Mouse (Mus musculus) stomach, postnatal 0 days (tissue): Measurements from ENCODE around the gene Upk2. TPM values are rescaled to one million over a fixed set of nuclear protein-coding genes. Genes with fewer than 3 reads are reported as not detected.
A peak's percentile ranks its signal among the peaks of the same experiment; 100 is the strongest.

Experiments
- ATAC-seq: fragments of 200-750 bp; cut with Nextera tagmentation; 2 replicates; pipeline ENCODE4 v1.8.0; 2017; ENCODE audit not compliant: low FRiP score, low TSS enrichment
- DNase-seq: peaks from one replicate; pipeline ENCODE4 v3.0.0-alpha.2; 2016; ENCODE audit warnings: low spot score
- H3K27ac ChIP-seq: fragments of 300-500 bp; sonication (generic); replicated peaks from 2 replicates; pipeline ENCODE4 v1.5.1; 2014; ENCODE audit warnings: mild to moderate bottlenecking, control low read depth
- H3K27me3 ChIP-seq: fragments of 300-500 bp; sonication (generic); 2 replicates; pipeline ENCODE4 v1.6.1; 2014; ENCODE audit warnings: low read length; ENCODE audit not compliant: control insufficient read depth, insufficient read depth
- H3K36me3 ChIP-seq: fragments of 300-500 bp; sonication (generic); 2 replicates; pipeline ENCODE4 v1.6.1; 2014; ENCODE audit warnings: low read length, mixed read lengths; ENCODE audit not compliant: control insufficient read depth, insufficient read depth
- H3K4me1 ChIP-seq: fragments of 300-500 bp; sonication (generic); replicated peaks from 2 replicates; pipeline ENCODE4 v1.6.1; 2014; ENCODE audit warnings: antibody characterized with exemption; ENCODE audit not compliant: control insufficient read depth, insufficient read depth
- H3K4me2 ChIP-seq: fragments of 300-500 bp; sonication (generic); replicated peaks from 2 replicates; pipeline ENCODE4 v1.6.1; 2014; ENCODE audit warnings: low read depth, mild to moderate bottlenecking, control low read depth, moderate library complexity
- H3K4me3 ChIP-seq: fragments of 300-500 bp; sonication (generic); 2 replicates; pipeline ENCODE4 v1.5.1; 2014; ENCODE audit warnings: low read depth, low read length, control low read depth
- H3K9ac ChIP-seq: fragments of 300-500 bp; sonication (generic); 2 replicates; pipeline ENCODE4 v1.6.1; 2014; ENCODE audit warnings: mild to moderate bottlenecking, low read length, control low read depth, mixed read lengths
- H3K9me3 ChIP-seq: fragments of 300-500 bp; sonication (generic); 2 replicates; pipeline ENCODE4 v1.6.1; 2016; ENCODE audit warnings: low read length; ENCODE audit not compliant: control insufficient read depth
- CTCF ChIP-seq: IDR thresholded peaks from 2 replicates; pipeline ENCODE4 v1.5.1; 2016; ENCODE audit warnings: antibody characterized with exemption, low read depth, mild to moderate bottlenecking, moderate library complexity
- EP300 ChIP-seq: optimal IDR thresholded peaks from 2 replicates; pipeline ENCODE3; 2016; ENCODE audit warnings: antibody characterized with exemption
- WGBS: fragments of 180-500 bp; shearing (Covaris S2); extraction: QIAGEN DNeasy Blood & Tissue Kit; methylation state at CpG from one replicate; pipeline ENCODE4 v1.1.7; 2014; 5-methylcytosine and 5-hydroxymethylcytosine counted together
- polyA plus RNA-seq: library from polyadenylated mRNA; unstranded; fragments of >200 nt; fragmentation: Nextera tagmentation; extraction: Ambion mirVana; gene quantifications from 2 replicates; pipeline ENCODE4 v1.2.1, GENCODE M21; 2015

Upk2 gene
- polyA plus RNA-seq, 1 experiment from 2014 or later = 5.4 TPM

DNA sequence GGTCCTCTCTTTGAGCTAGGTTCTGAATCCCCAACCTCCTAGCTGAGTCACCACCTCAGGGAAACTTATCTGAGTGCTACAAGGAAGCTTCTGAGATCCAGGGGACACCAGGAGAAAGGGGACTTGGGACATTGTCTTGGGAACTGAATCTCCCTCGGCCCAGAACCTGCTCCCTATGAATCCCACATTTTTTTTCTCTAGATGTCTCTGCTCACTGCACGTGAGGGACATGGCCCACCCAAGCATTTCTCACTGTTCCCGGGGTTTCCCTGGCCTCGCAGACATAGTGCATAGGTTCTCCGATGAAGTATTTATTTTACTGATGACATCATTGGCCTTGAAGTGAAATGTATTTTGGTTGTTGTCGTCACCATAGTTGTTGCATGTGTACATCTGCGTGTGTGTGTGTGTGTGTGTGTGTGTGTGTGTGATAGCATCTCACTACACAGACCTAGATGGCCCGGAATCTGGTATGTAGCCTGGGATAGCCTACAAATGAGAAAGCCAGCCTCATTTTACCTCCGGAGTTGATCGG lies 41.1 kb upstream of the Upk2 start:
- H3K36me3 ChIP-seq = no peaks in the 10 kb centered on the region
- no peak overlapping the region for H3K4me3 ChIP-seq
- DNase-seq = peak; percentile 33
- H3K27ac ChIP-seq = peak overlapping the region; percentile 95
- H3K27me3 ChIP-seq = no peaks in the 10 kb centered on the region
- no peak overlapping the region for H3K9ac ChIP-seq
- peaks cover 44% of the 10 kb centered on the region for H3K4me1 ChIP-seq
- H3K4me2 ChIP-seq = no peak overlapping the region
- 59% methylated on average over 10 of the region's 10 CpGs for whole genome bisulfite sequencing
- ATAC-seq = no peak
- H3K9me3 ChIP-seq = no peaks in the 10 kb centered on the region
- TF ChIP-seq EP300 (no peak), CTCF (no peak)

DNA sequence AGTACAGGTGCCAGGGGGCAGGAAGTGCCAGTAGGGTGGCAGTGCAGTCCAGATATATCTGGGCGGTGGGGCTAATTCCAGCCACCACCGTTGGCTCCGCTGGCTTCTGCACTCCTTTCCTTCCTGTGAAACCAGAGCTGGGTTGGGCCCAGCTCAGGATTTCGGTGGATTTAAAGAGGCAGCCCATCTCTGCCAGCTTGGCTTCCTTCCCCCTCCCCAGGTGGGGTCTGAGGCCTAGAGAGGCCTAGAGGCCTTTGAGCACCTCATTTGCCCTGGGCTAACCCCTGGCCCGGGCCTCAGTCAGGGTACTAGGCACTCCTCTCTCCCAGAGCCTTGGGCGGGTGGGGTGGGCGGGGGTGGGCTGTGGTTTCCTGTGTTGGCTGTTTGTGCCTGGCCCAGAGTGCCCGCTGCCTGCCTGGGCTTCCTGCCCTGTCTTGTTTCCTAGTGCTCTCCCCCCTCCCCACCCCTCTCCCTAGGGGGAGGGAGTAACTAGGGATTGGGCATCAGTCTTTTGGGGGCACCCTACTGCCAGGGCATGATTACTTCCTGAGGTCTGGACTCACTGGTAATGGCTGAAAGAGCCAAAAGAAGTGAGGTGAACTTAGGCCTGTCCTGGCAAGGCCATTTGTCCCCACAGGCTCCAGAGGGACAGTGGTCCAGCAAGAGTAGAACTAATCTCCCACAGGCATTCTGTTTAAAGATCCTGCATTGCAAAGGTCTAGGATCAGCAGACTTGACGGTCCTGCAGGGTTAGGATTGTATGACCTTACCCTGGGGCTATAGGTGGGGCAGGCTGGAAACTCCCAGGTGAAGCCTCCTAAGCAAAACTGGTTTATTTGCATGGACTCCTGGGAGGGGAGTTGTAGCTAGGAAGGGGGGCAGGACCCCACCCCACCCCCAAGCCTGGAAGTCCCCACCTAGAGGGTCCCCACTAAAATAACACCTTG lies 40.4 kb upstream of the Upk2 start:
- Histone ChIP-seq H3K9ac (peak overlapping the region; percentile 53), H3K27ac (peak overlapping the region; percentile 95), H3K9me3 (no peaks in the 10 kb centered on the region), H3K4me2 (peak overlapping the region; percentile 34), H3K4me1 (peaks cover 48% of the 10 kb centered on the region), H3K36me3 (no peaks in the 10 kb centered on the region), H3K27me3 (no peaks in the 10 kb centered on the region), H3K4me3 (0 out of 2 replicates have a peak overlapping the region, but pooled peaks have one; percentile 2)
- ATAC-seq (no peak), DNase-seq (peak; percentile 41)
- TF ChIP-seq EP300 = no peak
- no peak for TF ChIP-seq CTCF
- WGBS = 19% methylated on average over 9 of the region's 9 CpGs

DNA sequence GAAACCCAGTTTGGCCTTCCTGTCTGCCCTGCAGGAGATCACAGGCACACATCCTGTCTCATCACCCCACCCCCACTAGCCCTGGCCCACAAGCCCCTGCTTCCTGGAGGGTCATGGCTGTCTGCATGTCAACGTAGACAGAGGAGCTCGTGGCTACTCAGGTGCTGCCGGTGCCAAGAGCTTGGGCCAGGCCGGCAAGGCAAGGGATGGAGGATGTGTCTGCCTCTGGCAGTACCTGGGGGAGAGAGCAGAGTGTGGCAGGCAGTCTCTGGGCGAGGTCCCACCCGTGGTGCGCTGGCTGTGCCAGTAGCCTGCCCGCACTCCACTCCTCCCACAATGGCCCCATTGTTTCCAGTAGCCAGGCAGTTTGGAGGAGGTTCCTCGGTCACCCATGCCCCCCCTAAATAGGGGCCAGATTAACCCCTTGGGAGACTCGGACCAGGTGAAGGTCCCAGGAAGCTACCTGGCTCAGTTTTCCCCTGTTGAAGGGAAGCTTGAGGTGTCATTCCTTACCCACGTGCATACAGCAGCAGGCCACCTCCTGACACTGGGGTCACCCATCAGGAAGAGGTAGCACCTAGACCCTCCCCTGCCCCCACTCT lies 39.6 kb upstream of the Upk2 start:
- H3K4me1 ChIP-seq = peaks cover 49% of the 10 kb centered on the region
- H3K9ac ChIP-seq = peak overlapping the region; percentile 53

DNA sequence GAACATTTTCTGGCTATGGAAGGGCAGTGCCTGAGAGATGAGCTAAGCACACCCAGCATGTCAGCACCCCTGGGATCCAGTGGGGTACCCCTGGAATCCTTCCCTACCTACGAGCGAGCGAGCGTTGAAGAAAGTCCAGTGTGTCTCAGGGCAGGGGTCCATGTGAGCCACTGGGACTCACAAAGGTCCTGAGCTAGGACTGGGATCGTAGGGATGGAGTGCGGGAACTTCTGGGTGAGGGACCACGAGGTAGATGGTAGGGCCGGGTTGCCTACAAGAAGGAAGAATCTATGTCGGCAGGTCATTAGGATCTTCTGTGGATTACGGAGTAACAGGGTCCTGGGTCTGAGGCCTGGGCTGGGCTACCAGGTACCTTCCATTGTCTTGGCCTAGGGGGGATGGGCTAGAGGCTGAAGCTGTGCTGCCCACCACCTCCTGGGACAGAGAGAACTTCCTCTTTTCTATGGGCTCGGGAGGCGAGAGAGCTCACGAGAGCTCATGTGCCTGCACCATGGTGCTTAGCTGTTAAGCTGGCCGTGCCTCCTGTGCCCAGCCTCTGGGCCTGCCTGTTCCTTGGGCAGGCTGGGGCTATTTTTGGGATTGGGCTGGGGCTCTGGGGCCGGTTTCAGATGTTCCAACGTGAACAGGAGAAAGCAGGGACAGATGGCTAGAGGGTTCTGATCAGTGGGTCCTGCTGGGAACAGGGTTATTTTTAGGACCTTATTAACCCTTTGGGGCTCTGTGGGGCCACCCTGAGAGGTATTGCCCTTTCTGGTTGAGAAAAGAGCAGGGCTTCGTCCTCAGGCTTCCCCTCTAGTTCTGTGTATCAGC lies 38.1 kb upstream of the Upk2 start:
- peaks cover 55% of the 10 kb centered on the region for H3K4me1 ChIP-seq
- H3K27me3 ChIP-seq = no peaks in the 10 kb centered on the region
- DNase-seq (no peak), ATAC-seq (no peak)
- H3K4me3 ChIP-seq = no peak overlapping the region
- H3K36me3 ChIP-seq = no peaks in the 10 kb centered on the region
- H3K27ac ChIP-seq = peak overlapping the region; percentile 95
- H3K9me3 ChIP-seq = no peaks in the 10 kb centered on the region
- WGBS = 64% methylated on average over 17 of the region's 17 CpGs
- 0 out of 2 replicates have a peak overlapping the region, but pooled peaks have one; percentile 20 for H3K4me2 ChIP-seq
- TF ChIP-seq EP300 = no peak
- TF ChIP-seq CTCF = no peak
- no peak overlapping the region; the same call in none of the 2 replicates for H3K9ac ChIP-seq

More for the DNA sequence above, 39.6 kb upstream of the Upk2 start:
- ATAC-seq (peak; percentile 19), DNase-seq (peak; percentile 76)
- H3K4me3 ChIP-seq = 0 out of 2 replicates have a peak overlapping the region, but pooled peaks have one; percentile 2
- peak overlapping the region; percentile 34 for H3K4me2 ChIP-seq
- H3K9me3 ChIP-seq = no peaks in the 10 kb centered on the region
- no peaks in the 10 kb centered on the region for H3K27me3 ChIP-seq
- H3K36me3 ChIP-seq = no peaks in the 10 kb centered on the region
- TF ChIP-seq EP300 (no peak), CTCF (no peak)
- peak overlapping the region; percentile 95 for H3K27ac ChIP-seq
- 14% methylated on average over 10 of the region's 11 CpGs for WGBS

DNA sequence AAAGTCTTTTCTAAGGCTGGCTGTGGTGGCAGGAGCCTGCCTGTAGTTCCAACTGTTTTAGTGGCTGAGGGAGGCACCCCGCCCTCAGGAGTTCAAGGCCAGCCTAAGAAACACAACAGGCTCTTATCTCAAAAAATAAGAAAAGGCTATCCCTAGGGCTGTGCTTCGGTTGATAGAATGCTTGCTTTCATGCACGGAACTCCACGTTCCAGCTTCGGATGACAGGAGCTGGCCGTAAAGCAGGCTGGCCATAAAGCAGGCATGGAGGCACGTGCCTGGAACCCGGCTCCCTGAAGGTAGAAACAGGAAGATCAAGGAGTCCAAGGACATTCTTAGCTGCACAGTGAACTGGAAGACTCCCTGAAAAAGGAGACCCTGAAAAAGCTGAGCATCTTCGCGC lies 36.6 kb upstream of the Upk2 start:
- ATAC-seq = no peak
- no peaks in the 10 kb centered on the region for H3K27me3 ChIP-seq
- H3K9me3 ChIP-seq = no peaks in the 10 kb centered on the region
- TF ChIP-seq EP300 = no peak
- no peak for TF ChIP-seq CTCF
- no peak overlapping the region for H3K4me3 ChIP-seq
- H3K27ac ChIP-seq = peak overlapping the region; percentile 13; the same call in 1 of the 2 replicates
- WGBS = 70% methylated on average over 10 of the region's 10 CpGs
- H3K4me1 ChIP-seq = peaks cover 52% of the 10 kb centered on the region
- H3K4me2 ChIP-seq = no peak overlapping the region
- H3K9ac ChIP-seq = no peak overlapping the region
- no peaks in the 10 kb centered on the region for H3K36me3 ChIP-seq
- DNase-seq = peak; percentile 23
